9 mouse cellular contexts compared by ENCODE assay signal in genomic region chr1:61377070-61377469, GRCm38 (mm10).
A peak's percentile ranks its signal among the peaks of the same experiment; 100 is the strongest.
DNase-seq lines count a peak whose midpoint lies in the region; ATAC-seq and TF ChIP-seq lines count a peak whose summit lies in the region.
"Had no signal": no experiment of that assay in that cellular context is flagged by ENCODE, and none has a peak within 500 bp of the region (broad histone marks: within the 10 kb centered on the region; RNA-seq: fewer than 3 reads in every experiment).

No protein-coding gene starts in this region.

- no peak for TF ChIP-seq POLR2A in myocyte (IDR thresholded peaks at IDR 0.05; ENCODE audit: insufficient read length, low read depth)

- H3K4me3 ChIP-seq in myocyte, result no peak overlapping the region
- H3K4me3 ChIP-seq: embryonic facial prominence, embryonic 12.5 days had no signal

- peak; percentile 46 for ATAC-seq in common myeloid progenitor, adult 5-6 weeks (replicated peaks; ENCODE audit: low read depth, poor library complexity, severe bottlenecking)

- peak overlapping the region; percentile 88 for H3K4me2 ChIP-seq in myocyte (ENCODE audit: low read depth)
- H3K4me2 ChIP-seq: embryonic facial prominence, embryonic 12.5 days had no signal

- H3K27me3 ChIP-seq in myocyte (ENCODE audit: control insufficient read depth, insufficient read depth, insufficient read length), result peaks cover 15% of the 10 kb centered on the region
- H3K27me3 ChIP-seq: embryonic facial prominence, embryonic 12.5 days had no signal

- H3K79me2 ChIP-seq in myocyte (ENCODE audit: control insufficient read depth, insufficient read depth), result no peaks in the 10 kb centered on the region

- no peaks in the 10 kb centered on the region for H3K36me3 ChIP-seq in myocyte (ENCODE audit: control insufficient read depth, insufficient read depth)
- H3K36me3 ChIP-seq: embryonic facial prominence, embryonic 12.5 days had no signal

- peak; percentile 30 to 35 for DNase-seq in urinary bladder, adult 18-20 months (ENCODE audit: low spot score in 2 of 2)
- no peak for DNase-seq in urinary bladder, postnatal 10 days (ENCODE audit: low spot score)
- DNase-seq in gonadal fat pad, adult 2 months (ENCODE audit: low read depth), result peak; percentile 9
- DNase-seq in kidney, adult 11 months, result peak; percentile 19
- DNase-seq in liver, result peak; percentile 76
- peak; percentile 87 for DNase-seq in testis, postnatal 10 days (ENCODE audit: low spot score)

- no peak overlapping the region for H3ac ChIP-seq in myocyte (ENCODE audit: control insufficient read depth, insufficient read length)

TF ChIP-seq in myocyte, 11 proteins besides CTCF, POLR2A, EP300 and RAD21:
- TF ChIP-seq MYOD1 (IDR thresholded peaks at IDR 0.05; ENCODE audit: control insufficient read depth in 1 of 3, insufficient read length in 2 of 3, low read depth in 2 of 3), result no peak
- no peak for TF ChIP-seq USF1 (IDR thresholded peaks at IDR 0.05; ENCODE audit: low read depth)
- no peak for TF ChIP-seq REST (IDR thresholded peaks at IDR 0.05; ENCODE audit: insufficient read depth, insufficient read length)
- TF ChIP-seq POLR2AphosphoS2 (IDR thresholded peaks at IDR 0.05; ENCODE audit: insufficient read length, low read depth), result no peak
- no peak for TF ChIP-seq TCF12 (IDR thresholded peaks at IDR 0.05; ENCODE audit: insufficient read depth, poor library complexity, severe bottlenecking)
- TF ChIP-seq SRF (IDR thresholded peaks at IDR 0.05; ENCODE audit: control insufficient read depth, insufficient read length, low read depth), result no peak
